Mouse (Mus musculus) intestine, embryonic 16.5 days (tissue): ENCODE results near the gene Reln. TPM values are rescaled to one million over a fixed set of nuclear protein-coding genes. Genes with fewer than 3 reads are reported as not detected.

Source experiments
- ATAC-seq: fragments of 200-750 bp; cut with Nextera tagmentation; 2 replicates; pipeline ENCODE4 v1.8.0; 2017; ENCODE audit warnings: moderate TSS enrichment, moderate library complexity
- H3K27ac ChIP-seq: fragments of 300-500 bp; sonication (generic); 2 replicates; pipeline ENCODE4 v1.5.1; 2014; ENCODE audit warnings: mild to moderate bottlenecking, low read length
- H3K27me3 ChIP-seq: fragments of 300-500 bp; sonication (generic); replicated peaks from 2 replicates; pipeline ENCODE4 v1.6.1; 2014; ENCODE audit warnings: low read length, control low read depth, mixed read lengths; ENCODE audit not compliant: control insufficient read depth, insufficient read depth
- H3K36me3 ChIP-seq: fragments of 300-500 bp; sonication (generic); 2 replicates; pipeline ENCODE4 v1.6.1; 2014; ENCODE audit warnings: low read length, control low read depth; ENCODE audit not compliant: control insufficient read depth, insufficient read depth
- H3K4me1 ChIP-seq: fragments of 300-500 bp; sonication (generic); 2 replicates; pipeline ENCODE4 v1.6.1; 2014; ENCODE audit warnings: low read length, control low read depth, mixed read lengths; ENCODE audit not compliant: control insufficient read depth, insufficient read depth
- H3K4me2 ChIP-seq: fragments of 300-500 bp; sonication (generic); 2 replicates; pipeline ENCODE4 v1.6.1; 2014; ENCODE audit warnings: low read depth, low read length, control low read depth
- H3K4me3 ChIP-seq: fragments of 300-500 bp; sonication (generic); 2 replicates; pipeline ENCODE4 v1.5.1; 2014; ENCODE audit warnings: mild to moderate bottlenecking, low read length
- H3K9ac ChIP-seq: fragments of 300-500 bp; sonication (generic); 2 replicates; pipeline ENCODE4 v1.6.1; 2014; ENCODE audit warnings: low read depth, low read length
- H3K9me3 ChIP-seq: fragments of 300-500 bp; sonication (generic); 2 replicates; pipeline ENCODE4 v1.6.1; 2016; ENCODE audit warnings: low read length, control low read depth; ENCODE audit not compliant: control insufficient read depth
- WGBS: fragments of 180-500 bp; shearing (Covaris S2); extraction: QIAGEN DNeasy Blood & Tissue Kit; methylation state at CpG from one replicate; pipeline ENCODE4 v1.1.7; 2014; 5-methylcytosine and 5-hydroxymethylcytosine counted together
- polyA plus RNA-seq: library from polyadenylated mRNA; unstranded; fragments of >200 nt; fragmentation: Nextera tagmentation; extraction: Ambion mirVana; gene quantifications from 2 replicates; pipeline ENCODE4 v1.2.1, GENCODE M21; 2015

Gene Reln
- polyA plus RNA-seq, 1 experiment from 2014 or later = 2.0 TPM

DNA sequence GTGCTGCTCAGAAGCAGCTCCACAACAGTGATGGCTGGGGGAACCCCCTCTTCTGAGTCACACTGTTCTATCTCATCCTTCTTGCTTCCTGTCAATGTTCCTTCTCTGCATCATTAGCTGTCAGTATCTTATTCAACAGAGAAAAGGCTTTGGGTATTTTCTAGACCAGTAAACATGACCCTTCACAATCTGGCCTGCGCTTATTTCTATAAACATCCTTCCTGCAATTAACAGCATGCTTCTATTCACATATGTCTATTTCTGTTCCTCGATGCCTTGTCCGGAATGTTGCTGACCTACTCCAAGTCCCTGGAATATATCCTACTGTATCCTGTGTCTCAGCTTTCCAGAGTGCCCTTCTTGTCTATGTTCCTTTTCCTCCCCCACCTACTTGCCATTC is 89.2 kb downstream of the Reln start:
- WGBS = 81% methylated on average over 3 of the region's 3 CpGs

DNA sequence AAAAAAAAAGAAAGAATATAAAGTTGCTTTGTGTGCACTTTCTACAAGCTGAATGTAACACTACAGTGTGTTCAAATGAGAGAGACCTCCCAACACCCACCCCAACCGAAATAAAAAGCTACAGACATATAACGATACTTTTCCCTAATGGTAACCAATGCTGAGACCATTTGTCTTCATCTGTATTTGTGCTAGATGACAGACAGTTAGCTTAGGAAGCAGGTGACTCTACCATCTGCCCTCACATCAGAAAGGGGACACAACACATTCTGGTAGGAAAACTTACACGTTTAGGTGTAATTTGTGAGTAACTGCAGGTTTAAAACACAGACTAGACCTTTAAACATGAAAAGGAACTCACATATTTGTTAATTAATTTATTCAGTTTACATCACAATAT is 90.6 kb downstream of the Reln start:
- 82% methylated on average over 3 of the region's 3 CpGs for WGBS

More for the DNA sequence above, 89.2 kb downstream of the Reln start:
- Histone ChIP-seq H3K27me3 (no peaks in the 10 kb centered on the region), H3K36me3 (no peaks in the 10 kb centered on the region), H3K4me3 (no peak overlapping the region), H3K4me2 (no peak overlapping the region), H3K4me1 (no peaks in the 10 kb centered on the region), H3K9ac (no peak overlapping the region), H3K27ac (no peak overlapping the region), H3K9me3 (no peaks in the 10 kb centered on the region)
- no peak for ATAC-seq

DNA sequence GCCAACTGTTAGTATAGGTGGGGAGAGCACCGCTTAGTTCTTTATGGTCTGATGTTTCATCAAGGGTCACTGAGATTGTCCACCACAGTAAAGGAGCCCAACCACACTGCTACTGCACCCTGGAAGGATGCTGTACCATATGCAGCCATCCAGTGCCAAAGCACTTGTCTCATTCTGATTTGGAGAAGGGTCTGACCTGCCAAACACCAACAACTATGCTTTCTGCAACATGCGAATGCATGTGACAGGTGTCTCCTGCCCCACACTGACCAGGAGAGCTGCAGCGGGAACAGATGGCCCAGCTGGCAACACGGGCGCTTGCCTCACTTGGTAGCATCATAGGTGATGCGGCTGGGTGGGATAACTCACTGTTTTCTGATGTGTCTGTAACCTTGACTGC is 91.2 kb downstream of the Reln start:
- no peaks in the 10 kb centered on the region for H3K4me1 ChIP-seq
- no peak overlapping the region for H3K9ac ChIP-seq
- no peaks in the 10 kb centered on the region for H3K36me3 ChIP-seq
- H3K4me3 ChIP-seq = no peak overlapping the region
- 90% methylated on average over 6 of the region's 6 CpGs for WGBS
- no peaks in the 10 kb centered on the region for H3K27me3 ChIP-seq
- no peak overlapping the region for H3K27ac ChIP-seq
- no peak for ATAC-seq
- H3K4me2 ChIP-seq = no peak overlapping the region
- H3K9me3 ChIP-seq = no peaks in the 10 kb centered on the region

More for the DNA sequence above, 90.6 kb downstream of the Reln start:
- H3K4me3 ChIP-seq = no peak overlapping the region
- no peak overlapping the region for H3K27ac ChIP-seq
- no peak overlapping the region for H3K4me2 ChIP-seq
- no peaks in the 10 kb centered on the region for H3K9me3 ChIP-seq
- no peak overlapping the region for H3K9ac ChIP-seq
- no peaks in the 10 kb centered on the region for H3K27me3 ChIP-seq
- no peak for ATAC-seq
- H3K4me1 ChIP-seq = no peaks in the 10 kb centered on the region
- no peaks in the 10 kb centered on the region for H3K36me3 ChIP-seq

DNA sequence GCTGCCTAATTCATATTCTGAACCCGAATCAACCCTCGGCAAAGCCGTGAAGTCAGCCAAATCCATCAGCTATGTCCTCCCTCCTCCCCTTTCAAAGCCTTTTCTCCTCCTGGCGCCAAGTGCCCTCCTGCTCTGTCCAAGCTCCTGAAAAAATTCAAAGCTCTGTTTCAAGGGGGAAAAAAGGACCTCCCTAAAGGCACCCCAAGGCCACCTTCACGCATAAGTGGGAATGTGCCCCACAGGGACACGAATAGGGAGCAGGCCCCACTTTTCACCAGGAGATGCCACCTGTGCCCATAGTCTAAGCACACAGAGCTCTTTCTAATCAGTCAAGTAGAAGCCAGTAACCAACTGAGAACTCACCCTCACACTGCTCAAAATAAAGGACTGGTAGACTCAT is 96.7 kb downstream of the Reln start:
- Histone ChIP-seq H3K4me1 (no peaks in the 10 kb centered on the region), H3K27me3 (no peaks in the 10 kb centered on the region), H3K9ac (no peak overlapping the region), H3K4me2 (no peak overlapping the region), H3K27ac (no peak overlapping the region), H3K9me3 (no peaks in the 10 kb centered on the region), H3K36me3 (no peaks in the 10 kb centered on the region), H3K4me3 (no peak overlapping the region)
- ATAC-seq = no peak
- WGBS = 69% methylated on average over 6 of the region's 6 CpGs

DNA sequence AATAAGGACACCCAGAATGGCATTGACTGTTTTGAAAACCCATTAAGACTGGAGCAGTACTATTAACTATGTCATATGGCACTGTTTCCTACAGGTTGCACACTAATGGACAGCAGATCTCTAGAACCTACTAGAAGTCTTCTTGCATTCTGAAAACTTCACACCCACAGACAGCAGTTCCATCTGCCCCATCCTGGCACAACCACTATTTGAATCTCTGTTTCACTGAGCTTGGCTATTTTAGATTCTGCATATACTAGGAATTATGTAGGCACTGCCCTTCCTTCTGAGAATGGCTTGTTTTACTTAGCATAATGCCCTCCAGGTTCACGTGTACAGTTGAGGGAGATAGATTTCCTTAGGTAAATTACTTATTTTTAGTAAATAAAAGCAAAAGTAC is 99.4 kb downstream of the Reln start:
- 83% methylated on average over 1 of the region's 1 CpGs for WGBS

DNA sequence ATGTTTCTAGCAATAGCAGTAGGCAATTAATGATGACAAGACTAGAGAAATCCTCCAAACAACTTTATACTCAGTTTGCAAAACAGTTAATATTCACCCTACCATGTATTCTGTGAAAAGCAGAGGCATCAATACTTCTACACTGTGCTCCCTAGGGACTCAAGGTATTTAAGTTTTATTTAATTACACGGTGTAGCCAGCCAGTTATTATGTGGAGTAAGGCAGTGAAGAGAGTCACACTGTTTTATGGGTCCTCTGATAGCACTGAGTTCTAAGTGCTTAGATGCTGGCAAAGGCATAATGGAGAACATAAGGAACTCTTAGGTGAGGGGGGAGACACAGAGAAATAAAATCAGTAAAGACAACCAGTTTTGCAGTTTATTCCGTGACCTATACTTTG is 101.0 kb downstream of the Reln start:
- Histone ChIP-seq H3K4me2 (no peak overlapping the region), H3K4me3 (no peak overlapping the region), H3K9ac (no peak overlapping the region), H3K4me1 (no peaks in the 10 kb centered on the region), H3K36me3 (no peaks in the 10 kb centered on the region), H3K9me3 (no peaks in the 10 kb centered on the region), H3K27me3 (no peaks in the 10 kb centered on the region), H3K27ac (no peak overlapping the region)
- WGBS = 76% methylated on average over 2 of the region's 2 CpGs
- no peak for ATAC-seq

More for the DNA sequence above, 99.4 kb downstream of the Reln start:
- no peak overlapping the region for H3K27ac ChIP-seq
- H3K4me2 ChIP-seq = no peak overlapping the region
- H3K4me3 ChIP-seq = no peak overlapping the region
- H3K36me3 ChIP-seq = no peaks in the 10 kb centered on the region
- no peak overlapping the region for H3K9ac ChIP-seq
- H3K27me3 ChIP-seq = no peaks in the 10 kb centered on the region
- H3K4me1 ChIP-seq = no peaks in the 10 kb centered on the region
- no peaks in the 10 kb centered on the region for H3K9me3 ChIP-seq
- ATAC-seq = no peak

DNA sequence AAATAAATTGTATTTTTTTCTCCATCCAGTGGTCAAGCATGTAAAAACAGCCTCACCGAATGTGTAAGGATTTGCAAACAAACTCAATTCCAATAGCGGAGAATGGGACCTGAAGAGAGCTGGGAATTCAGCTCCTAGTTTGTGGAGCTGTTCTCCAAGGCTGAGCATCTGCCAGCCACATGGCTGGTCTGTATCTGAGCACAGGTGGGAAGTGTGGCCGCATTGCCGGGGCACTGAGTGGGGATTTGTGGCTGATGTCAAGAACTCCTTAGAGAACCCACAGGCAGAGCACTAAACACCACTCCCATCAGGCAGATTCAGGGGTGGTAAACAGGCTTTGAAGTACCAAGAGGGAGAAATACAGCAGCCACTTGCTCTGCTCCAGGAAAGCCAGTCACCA is 102.9 kb downstream of the Reln start:
- no peak for ATAC-seq
- WGBS = 71% methylated on average over 4 of the region's 4 CpGs
- Histone ChIP-seq H3K9ac (no peak overlapping the region), H3K9me3 (no peaks in the 10 kb centered on the region), H3K36me3 (no peaks in the 10 kb centered on the region), H3K4me1 (no peaks in the 10 kb centered on the region), H3K4me2 (no peak overlapping the region), H3K27ac (no peak overlapping the region), H3K4me3 (no peak overlapping the region), H3K27me3 (no peaks in the 10 kb centered on the region)

DNA sequence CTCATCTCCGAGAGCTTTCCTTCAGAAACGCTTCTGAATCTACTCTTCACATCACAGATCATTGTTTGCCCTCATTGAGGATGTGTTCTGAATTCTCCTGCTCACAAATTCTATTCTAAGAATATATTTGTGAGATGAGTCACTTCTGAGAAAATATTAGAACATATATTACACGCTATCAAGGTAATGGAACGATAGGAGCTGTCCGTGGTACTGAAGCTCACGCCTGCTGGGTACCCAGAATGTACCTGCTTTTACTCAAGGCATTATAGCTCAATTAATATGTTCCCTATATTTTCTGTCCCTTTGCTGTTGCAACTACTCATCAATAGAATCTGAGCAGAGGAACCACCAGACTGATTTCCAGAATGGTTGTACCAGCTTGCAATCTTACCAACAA is 107.7 kb downstream of the Reln start:
- no peaks in the 10 kb centered on the region for H3K27me3 ChIP-seq
- ATAC-seq = no peak
- H3K4me3 ChIP-seq = no peak overlapping the region
- H3K9ac ChIP-seq = no peak overlapping the region
- H3K4me2 ChIP-seq = no peak overlapping the region
- H3K27ac ChIP-seq = no peak overlapping the region
- H3K4me1 ChIP-seq = no peaks in the 10 kb centered on the region
- H3K36me3 ChIP-seq = no peaks in the 10 kb centered on the region
- H3K9me3 ChIP-seq = no peaks in the 10 kb centered on the region
- WGBS = 57% methylated on average over 6 of the region's 6 CpGs

DNA sequence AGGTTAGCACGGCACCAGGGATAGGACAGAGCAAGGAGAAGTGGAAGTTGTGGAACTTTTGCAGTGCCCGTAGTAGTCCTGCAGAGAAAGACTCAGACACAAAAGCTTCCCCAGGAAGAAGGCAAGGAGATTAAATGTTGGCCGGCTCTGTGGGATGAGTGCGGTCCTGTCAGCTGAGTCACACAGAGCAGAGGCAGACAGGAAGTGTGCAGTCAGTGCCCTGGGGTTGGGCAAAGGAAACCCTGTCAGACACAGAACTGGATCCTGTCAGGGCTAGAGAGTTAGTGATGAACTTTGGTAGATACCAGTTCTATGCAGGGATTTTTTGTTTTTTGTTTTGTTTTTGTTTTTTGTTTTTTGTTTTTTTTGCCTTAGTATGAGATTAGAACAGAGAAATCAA is 120.0 kb downstream of the Reln start:
- H3K36me3 ChIP-seq = no peaks in the 10 kb centered on the region
- no peak for ATAC-seq
- H3K9me3 ChIP-seq = no peaks in the 10 kb centered on the region
- H3K4me3 ChIP-seq = no peak overlapping the region
- H3K27me3 ChIP-seq = no peaks in the 10 kb centered on the region
- H3K4me1 ChIP-seq = no peaks in the 10 kb centered on the region
- no peak overlapping the region for H3K9ac ChIP-seq
- WGBS = 64% methylated on average over 4 of the region's 4 CpGs
- H3K27ac ChIP-seq = no peak overlapping the region
- H3K4me2 ChIP-seq = no peak overlapping the region

DNA sequence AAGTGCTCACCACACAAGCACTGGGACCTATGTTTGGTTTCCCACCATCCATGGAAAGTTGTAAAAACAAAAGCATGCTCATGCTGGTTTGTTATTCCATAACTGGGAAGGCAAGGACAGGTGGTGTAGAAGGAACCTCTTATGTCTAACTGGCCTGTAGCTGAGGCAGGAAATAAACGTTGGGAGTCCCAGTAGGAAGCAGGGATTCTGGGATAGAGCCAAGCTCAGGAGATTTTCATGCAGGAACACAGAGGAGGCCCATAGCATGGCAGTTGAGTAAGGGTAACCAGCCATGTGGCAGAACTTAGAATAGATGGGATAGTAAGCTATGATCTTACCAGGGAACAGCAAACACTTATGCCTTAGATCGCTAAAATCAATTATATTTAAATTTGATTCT is 120.6 kb downstream of the Reln start:
- WGBS = 75% methylated on average over 2 of the region's 2 CpGs
- Histone ChIP-seq H3K9ac (no peak overlapping the region), H3K9me3 (no peaks in the 10 kb centered on the region), H3K36me3 (no peaks in the 10 kb centered on the region), H3K4me1 (no peaks in the 10 kb centered on the region), H3K27ac (no peak overlapping the region), H3K4me3 (no peak overlapping the region), H3K27me3 (no peaks in the 10 kb centered on the region), H3K4me2 (no peak overlapping the region)
- ATAC-seq = no peak
